Mouse (Mus musculus) midbrain, embryonic 14.5 days (tissue): ENCODE results near the gene Rufy1. TPM values are rescaled to one million over a fixed set of nuclear protein-coding genes. Genes with fewer than 3 reads are reported as not detected.

Source experiments
- ATAC-seq: fragments of 200-750 bp; cut with Nextera tagmentation; 2 replicates; pipeline ENCODE4 v1.8.0; 2017; ENCODE audit warnings: moderate number of reproducible peaks, moderate library complexity; ENCODE audit not compliant: low FRiP score, low TSS enrichment
- DNase-seq: peaks from one replicate; pipeline ENCODE4 v3.0.0-alpha.2; 2015
- H3K27ac ChIP-seq: fragments of 300-500 bp; sonication (generic); replicated peaks from 2 replicates; pipeline ENCODE4 v1.5.1; 2014; ENCODE audit warnings: mild to moderate bottlenecking, low read depth, low read length, moderate library complexity
- H3K27me3 ChIP-seq: fragments of 300-500 bp; sonication (generic); 2 replicates; pipeline ENCODE4 v1.6.1; 2014; ENCODE audit warnings: low read length, control low read depth, mixed read lengths; ENCODE audit not compliant: control insufficient read depth, insufficient read depth
- H3K36me3 ChIP-seq: fragments of 300-500 bp; sonication (generic); 2 replicates; pipeline ENCODE4 v1.6.1; 2014; ENCODE audit warnings: low read length, control low read depth; ENCODE audit not compliant: control insufficient read depth, insufficient read depth
- H3K4me1 ChIP-seq: fragments of 300-500 bp; sonication (generic); 2 replicates; pipeline ENCODE4 v1.6.1; 2014; ENCODE audit warnings: mild to moderate bottlenecking, antibody characterized with exemption, low read length, control low read depth; ENCODE audit not compliant: control insufficient read depth, insufficient read depth
- H3K4me2 ChIP-seq: fragments of 300-500 bp; sonication (generic); 2 replicates; pipeline ENCODE4 v1.6.1; 2014; ENCODE audit warnings: mild to moderate bottlenecking, low read length, moderate library complexity
- H3K4me3 ChIP-seq: fragments of 300-500 bp; sonication (generic); replicated peaks from 2 replicates; pipeline ENCODE4 v1.5.1; 2014; ENCODE audit warnings: low read depth, low read length
- H3K9ac ChIP-seq: fragments of 300-500 bp; sonication (generic); replicated peaks from 2 replicates; pipeline ENCODE4 v1.6.1; 2014; ENCODE audit warnings: mild to moderate bottlenecking, low read length, moderate library complexity
- H3K9me3 ChIP-seq: fragments of 300-500 bp; sonication (generic); 2 replicates; pipeline ENCODE4 v1.6.1; 2016; ENCODE audit warnings: low read length, control low read depth, mixed read lengths; ENCODE audit not compliant: control insufficient read depth
- whole genome bisulfite sequencing: fragments of 180-500 bp; shearing (Covaris S2); extraction: QIAGEN DNeasy Blood & Tissue Kit; methylation state at CpG from one replicate; pipeline ENCODE4 v1.1.7; 2014; 5-methylcytosine and 5-hydroxymethylcytosine counted together
- polyA plus RNA-seq: library from polyadenylated mRNA; unstranded; fragments of >200 nt; fragmentation: Nextera tagmentation; extraction: Ambion mirVana; gene quantifications from 2 replicates; pipeline ENCODE4 v1.2.1, GENCODE M21; 2014

Rufy1 gene
- polyA plus RNA-seq, 1 experiment from 2014 or later = 31.6 TPM

- no peak overlapping the region for H3K27ac ChIP-seq
- H3K27me3 ChIP-seq = no peaks in the 10 kb centered on the region
- H3K9ac ChIP-seq = no peak overlapping the region
- no peak overlapping the region for H3K4me2 ChIP-seq
- 78% methylated on average over 5 of the region's 5 CpGs for WGBS
- no peaks in the 10 kb centered on the region for H3K9me3 ChIP-seq
- no peak overlapping the region for H3K4me3 ChIP-seq
- peaks cover 87% of the 10 kb centered on the region for H3K36me3 ChIP-seq
- DNase-seq (no peak), ATAC-seq (no peak)
- no peaks in the 10 kb centered on the region for H3K4me1 ChIP-seq
Measured at GRCm38 (mm10) chr11:50389616-50390015, 41.3 kb downstream of the Rufy1 start.

DNA sequence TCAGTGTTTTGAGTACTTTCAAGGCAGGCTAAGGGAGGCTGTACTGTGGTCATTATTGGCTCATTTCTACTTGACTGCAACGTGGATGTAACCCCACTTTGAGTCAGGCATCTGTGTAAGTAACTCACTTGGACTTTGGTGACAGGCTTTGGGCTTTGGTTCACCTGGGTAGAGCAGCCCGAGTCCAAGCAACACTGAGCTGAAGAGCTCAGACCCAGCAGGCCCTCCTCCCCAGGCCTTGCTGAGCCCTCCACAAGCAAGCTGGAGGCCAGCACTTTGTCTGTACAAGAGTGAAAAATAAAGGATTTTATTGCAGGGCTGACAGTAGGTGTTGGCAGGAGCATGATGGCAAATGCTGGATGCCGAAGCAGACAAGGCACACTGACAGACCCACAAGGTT, 41.9 kb downstream of the Rufy1 start:
- DNase-seq (no peak), ATAC-seq (no peak)
- H3K36me3 ChIP-seq = peaks cover 85% of the 10 kb centered on the region
- H3K4me3 ChIP-seq = no peak overlapping the region
- H3K9ac ChIP-seq = no peak overlapping the region
- no peak overlapping the region for H3K27ac ChIP-seq
- no peaks in the 10 kb centered on the region for H3K4me1 ChIP-seq
- WGBS = 76% methylated on average over 3 of the region's 3 CpGs
- H3K9me3 ChIP-seq = no peaks in the 10 kb centered on the region
- H3K4me2 ChIP-seq = no peak overlapping the region
- no peaks in the 10 kb centered on the region for H3K27me3 ChIP-seq

GRCm38 (mm10) chr11:50388217-50388929, 42.6 kb downstream of the Rufy1 start:
- DNase-seq = no peak
- Histone ChIP-seq H3K4me1 (no peaks in the 10 kb centered on the region), H3K27ac (no peak overlapping the region), H3K27me3 (no peaks in the 10 kb centered on the region), H3K36me3 (peaks cover 82% of the 10 kb centered on the region), H3K9me3 (no peaks in the 10 kb centered on the region), H3K9ac (no peak overlapping the region), H3K4me3 (no peak overlapping the region), H3K4me2 (no peak overlapping the region)
- no peak for ATAC-seq
- WGBS = 95% methylated on average over 3 of the region's 3 CpGs

GRCm38 (mm10) chr11:50387697-50388096, 43.2 kb downstream of the Rufy1 start:
- Histone ChIP-seq H3K27ac (no peak overlapping the region), H3K4me3 (no peak overlapping the region), H3K4me1 (no peaks in the 10 kb centered on the region), H3K4me2 (no peak overlapping the region), H3K27me3 (no peaks in the 10 kb centered on the region), H3K9ac (no peak overlapping the region), H3K9me3 (no peaks in the 10 kb centered on the region), H3K36me3 (peaks cover 82% of the 10 kb centered on the region)
- no peak for ATAC-seq
- no peak for DNase-seq
- 91% methylated on average over 4 of the region's 4 CpGs for WGBS

DNA sequence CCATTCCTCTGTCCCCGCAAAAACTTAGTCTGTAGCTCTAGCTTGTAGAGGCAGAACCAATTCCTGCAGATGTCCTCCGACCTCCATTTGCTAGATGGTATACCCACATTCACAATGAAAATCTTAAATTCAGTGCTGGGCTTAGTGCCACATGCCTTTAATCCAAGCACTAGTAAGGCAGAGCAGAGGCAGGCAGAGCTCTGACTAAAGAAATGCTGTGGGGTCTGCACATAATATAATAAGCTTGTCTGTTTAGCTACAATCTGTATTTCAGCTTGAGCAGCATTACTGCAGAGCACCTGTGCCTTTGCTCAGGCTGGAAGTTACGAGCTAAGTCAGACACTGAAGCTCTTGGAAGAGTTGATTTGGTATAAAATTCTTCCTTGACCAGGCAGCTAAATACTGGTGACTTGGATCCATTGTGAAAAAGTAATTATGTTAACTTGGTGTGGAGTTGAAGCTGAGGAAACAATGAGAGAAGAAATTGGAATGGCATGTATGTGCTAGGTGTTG, 43.7 kb downstream of the Rufy1 start:
- Histone ChIP-seq H3K36me3 (peaks cover 83% of the 10 kb centered on the region), H3K27ac (no peak overlapping the region), H3K9ac (no peak overlapping the region), H3K4me2 (no peak overlapping the region), H3K4me1 (no peaks in the 10 kb centered on the region), H3K9me3 (no peaks in the 10 kb centered on the region), H3K27me3 (no peaks in the 10 kb centered on the region), H3K4me3 (no peak overlapping the region)
- DNase-seq (no peak), ATAC-seq (no peak)
- whole genome bisulfite sequencing = 81% methylated on average over 3 of the region's 3 CpGs

DNA sequence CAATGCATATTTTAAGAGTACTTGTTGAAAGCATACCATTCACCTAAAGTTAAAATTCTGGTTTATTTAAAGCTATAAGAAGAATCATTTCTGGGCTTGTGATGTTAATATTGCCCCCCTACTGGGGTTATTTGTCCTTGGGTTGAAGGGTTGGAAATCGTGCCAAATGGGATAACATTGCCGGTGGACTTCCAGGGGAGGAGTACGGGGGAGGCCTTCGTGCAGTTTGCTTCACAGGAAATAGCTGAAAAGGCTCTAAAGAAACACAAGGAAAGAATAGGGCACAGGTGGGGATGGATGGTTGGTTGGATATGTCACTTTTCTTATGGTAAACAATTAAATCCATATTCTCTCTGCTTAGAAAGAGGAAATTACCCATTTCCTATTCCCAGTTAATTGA, 49.6 kb downstream of the Rufy1 start:
- DNase-seq (no peak), ATAC-seq (no peak)
- no peaks in the 10 kb centered on the region for H3K9me3 ChIP-seq
- peaks cover 55% of the 10 kb centered on the region for H3K36me3 ChIP-seq
- 27% methylated on average over 4 of the region's 4 CpGs for WGBS
- peaks cover 24% of the 10 kb centered on the region for H3K4me1 ChIP-seq
- no peak overlapping the region for H3K9ac ChIP-seq
- H3K27me3 ChIP-seq = no peaks in the 10 kb centered on the region
- H3K4me2 ChIP-seq = peak overlapping the region; percentile 58
- H3K27ac ChIP-seq = no peak overlapping the region
- peak overlapping the region; percentile 28 for H3K4me3 ChIP-seq

DNA sequence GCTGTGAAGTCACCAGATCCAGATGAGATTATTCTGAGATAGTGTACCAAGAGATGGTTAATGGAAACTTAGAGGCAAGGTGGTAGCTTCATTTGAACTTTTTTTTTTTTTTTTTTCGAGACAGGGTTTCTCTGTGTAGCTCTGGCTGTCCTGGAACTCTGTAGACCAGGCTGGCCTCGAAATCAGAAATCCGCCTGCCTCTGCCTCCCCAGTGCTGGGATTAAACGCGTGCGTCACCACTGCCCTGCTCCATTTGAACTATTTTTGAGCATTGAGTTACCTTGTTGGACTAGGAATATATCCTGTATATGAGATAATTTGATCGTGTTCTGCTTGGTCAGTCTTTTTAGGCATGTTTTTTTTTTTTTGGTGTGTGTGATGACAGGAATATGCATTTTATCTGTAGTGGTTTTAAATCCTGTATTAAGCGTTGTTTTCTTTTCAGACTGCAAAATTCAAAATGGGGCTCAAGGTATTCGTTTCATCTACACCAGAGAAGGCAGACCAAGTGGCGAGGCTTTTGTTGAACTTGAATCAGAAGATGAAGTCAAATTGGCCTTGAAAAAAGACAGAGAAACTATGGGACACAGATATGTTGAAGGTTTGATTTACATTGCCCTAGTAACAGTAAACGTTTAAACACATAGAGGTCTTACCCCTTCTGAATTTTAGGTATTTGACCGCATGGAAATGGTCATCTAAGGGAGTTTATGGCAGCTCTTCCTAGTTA, 51.7 kb downstream of the Rufy1 start:
- Histone ChIP-seq H3K4me1 (peaks cover 30% of the 10 kb centered on the region), H3K4me3 (peak overlapping the region; percentile 93), H3K27ac (no peak overlapping the region), H3K9me3 (no peaks in the 10 kb centered on the region), H3K36me3 (peaks cover 39% of the 10 kb centered on the region), H3K27me3 (no peaks in the 10 kb centered on the region), H3K9ac (peak overlapping the region; percentile 99), H3K4me2 (peak overlapping the region; percentile 97)
- 68% methylated on average over 12 of the region's 12 CpGs for WGBS
- DNase-seq (no peak), ATAC-seq (no peak)

- Histone ChIP-seq H3K4me1 (peaks cover 30% of the 10 kb centered on the region), H3K9me3 (no peaks in the 10 kb centered on the region), H3K27me3 (no peaks in the 10 kb centered on the region), H3K4me3 (peak overlapping the region; percentile 93), H3K27ac (peak overlapping the region; percentile 98), H3K9ac (peak overlapping the region; percentile 99), H3K4me2 (peak overlapping the region; percentile 97), H3K36me3 (peaks cover 33% of the 10 kb centered on the region)
- WGBS = under 1% methylated on average over 70 of the region's 71 CpGs
- peak; percentile 79 for ATAC-seq
- DNase-seq = peak; percentile 89
Measured at GRCm38 (mm10) chr11:50377892-50378684, 52.8 kb downstream of the Rufy1 start.
